Mouse (Mus musculus) stomach, postnatal 0 days (tissue): ENCODE measurements around the gene Bach1. TPM values are rescaled to one million over a fixed set of nuclear protein-coding genes. Genes with fewer than 3 reads are reported as not detected.

Experiments used
- ATAC-seq: fragments of 200-750 bp; cut with Nextera tagmentation; 2 replicates; pipeline ENCODE4 v1.8.0; 2017; ENCODE audit not compliant: low FRiP score, low TSS enrichment
- DNase-seq: peaks from one replicate; pipeline ENCODE4 v3.0.0-alpha.2; 2016; ENCODE audit warnings: low spot score
- H3K27ac ChIP-seq: fragments of 300-500 bp; sonication (generic); replicated peaks from 2 replicates; pipeline ENCODE4 v1.5.1; 2014; ENCODE audit warnings: mild to moderate bottlenecking, control low read depth
- H3K27me3 ChIP-seq: fragments of 300-500 bp; sonication (generic); 2 replicates; pipeline ENCODE4 v1.6.1; 2014; ENCODE audit warnings: low read length; ENCODE audit not compliant: control insufficient read depth, insufficient read depth
- H3K36me3 ChIP-seq: fragments of 300-500 bp; sonication (generic); 2 replicates; pipeline ENCODE4 v1.6.1; 2014; ENCODE audit warnings: low read length, mixed read lengths; ENCODE audit not compliant: control insufficient read depth, insufficient read depth
- H3K4me1 ChIP-seq: fragments of 300-500 bp; sonication (generic); replicated peaks from 2 replicates; pipeline ENCODE4 v1.6.1; 2014; ENCODE audit warnings: antibody characterized with exemption; ENCODE audit not compliant: control insufficient read depth, insufficient read depth
- H3K4me2 ChIP-seq: fragments of 300-500 bp; sonication (generic); replicated peaks from 2 replicates; pipeline ENCODE4 v1.6.1; 2014; ENCODE audit warnings: low read depth, mild to moderate bottlenecking, control low read depth, moderate library complexity
- H3K4me3 ChIP-seq: fragments of 300-500 bp; sonication (generic); 2 replicates; pipeline ENCODE4 v1.5.1; 2014; ENCODE audit warnings: low read depth, low read length, control low read depth
- H3K9ac ChIP-seq: fragments of 300-500 bp; sonication (generic); 2 replicates; pipeline ENCODE4 v1.6.1; 2014; ENCODE audit warnings: mild to moderate bottlenecking, low read length, control low read depth, mixed read lengths
- H3K9me3 ChIP-seq: fragments of 300-500 bp; sonication (generic); 2 replicates; pipeline ENCODE4 v1.6.1; 2016; ENCODE audit warnings: low read length; ENCODE audit not compliant: control insufficient read depth
- CTCF ChIP-seq: IDR thresholded peaks from 2 replicates; pipeline ENCODE4 v1.5.1; 2016; ENCODE audit warnings: antibody characterized with exemption, low read depth, mild to moderate bottlenecking, moderate library complexity
- EP300 ChIP-seq: optimal IDR thresholded peaks from 2 replicates; pipeline ENCODE3; 2016; ENCODE audit warnings: antibody characterized with exemption
- WGBS: fragments of 180-500 bp; shearing (Covaris S2); extraction: QIAGEN DNeasy Blood & Tissue Kit; methylation state at CpG from one replicate; pipeline ENCODE4 v1.1.7; 2014; 5-methylcytosine and 5-hydroxymethylcytosine counted together
- polyA plus RNA-seq: library from polyadenylated mRNA; unstranded; fragments of >200 nt; fragmentation: Nextera tagmentation; extraction: Ambion mirVana; gene quantifications from 2 replicates; pipeline ENCODE4 v1.2.1, GENCODE M21; 2015

Gene Bach1
- polyA plus RNA-seq, 1 experiment from 2014 or later, result 5.3 TPM

DNA sequence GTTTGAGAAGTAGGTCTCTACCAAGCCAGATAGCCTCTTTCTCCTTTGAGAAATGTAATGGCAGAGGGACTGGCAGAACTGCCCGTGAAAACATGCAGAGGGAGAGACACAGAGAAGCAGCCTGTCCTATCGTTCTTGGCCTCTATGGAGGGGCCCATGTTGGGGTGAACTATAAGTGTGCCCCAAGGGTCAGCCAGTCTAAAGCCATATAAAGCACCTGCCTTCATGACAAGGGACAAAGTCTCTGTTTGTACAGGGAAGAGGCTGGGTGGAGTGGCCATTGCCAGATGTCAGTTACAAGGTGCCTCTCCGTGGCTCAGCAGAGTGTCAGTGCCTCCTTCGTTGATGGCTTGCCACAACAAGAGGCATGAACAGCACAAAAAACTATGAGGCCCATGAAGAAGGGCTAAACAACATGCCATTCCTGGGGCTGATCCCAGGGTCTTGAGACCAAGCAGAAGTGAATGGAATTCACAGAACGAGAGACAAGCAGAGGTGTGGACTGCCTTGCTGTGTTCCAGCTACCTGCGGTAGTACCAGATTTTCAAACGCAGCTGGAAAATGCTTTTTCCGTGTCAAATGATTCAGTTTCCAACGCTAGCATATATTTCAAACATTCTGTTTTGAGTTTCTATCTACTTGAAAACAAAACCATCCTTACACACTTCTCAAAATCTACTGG, 42.4 kb downstream of the Bach1 start:
- Histone ChIP-seq H3K4me3 (no peak overlapping the region), H3K9me3 (no peaks in the 10 kb centered on the region), H3K9ac (no peak overlapping the region), H3K27me3 (no peaks in the 10 kb centered on the region), H3K4me2 (no peak overlapping the region), H3K36me3 (no peaks in the 10 kb centered on the region), H3K4me1 (no peaks in the 10 kb centered on the region), H3K27ac (no peak overlapping the region)
- WGBS, result 80% methylated on average over 9 of the region's 9 CpGs
- DNase-seq (no peak), ATAC-seq (no peak)
- TF ChIP-seq CTCF (no peak), EP300 (no peak)

DNA sequence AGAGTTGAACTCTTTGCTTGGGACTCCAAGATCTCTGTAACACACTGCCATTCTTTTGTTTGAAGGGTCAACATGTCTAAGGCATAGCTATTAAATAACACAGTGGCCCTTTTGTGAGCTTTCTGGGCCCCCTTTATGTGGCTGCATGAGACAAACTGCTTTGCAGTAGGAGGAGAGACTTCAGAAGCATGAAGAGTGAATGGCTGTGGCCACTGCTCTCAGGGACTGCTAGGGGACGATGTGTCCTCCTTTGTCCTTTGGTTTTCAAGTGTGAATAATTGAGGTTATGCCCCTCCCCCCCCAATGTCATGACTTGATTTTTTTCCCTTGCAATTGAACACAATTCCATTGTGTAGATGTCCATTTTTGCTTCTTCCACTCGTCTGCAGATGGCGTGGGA, 44.9 kb downstream of the Bach1 start:
- Histone ChIP-seq H3K9me3 (no peaks in the 10 kb centered on the region), H3K27ac (no peak overlapping the region), H3K9ac (no peak overlapping the region), H3K4me1 (no peaks in the 10 kb centered on the region), H3K4me2 (no peak overlapping the region), H3K4me3 (no peak overlapping the region), H3K27me3 (no peaks in the 10 kb centered on the region), H3K36me3 (no peaks in the 10 kb centered on the region)
- TF ChIP-seq EP300, result no peak
- TF ChIP-seq CTCF, result no peak
- no peak for DNase-seq
- WGBS, result 77% methylated on average over 3 of the region's 3 CpGs
- ATAC-seq, result no peak

- Histone ChIP-seq H3K27me3 (no peaks in the 10 kb centered on the region), H3K4me2 (no peak overlapping the region), H3K27ac (no peak overlapping the region), H3K9ac (no peak overlapping the region), H3K4me1 (no peaks in the 10 kb centered on the region), H3K9me3 (no peaks in the 10 kb centered on the region), H3K4me3 (no peak overlapping the region), H3K36me3 (no peaks in the 10 kb centered on the region)
- ATAC-seq (no peak), DNase-seq (no peak)
- no peak for TF ChIP-seq CTCF
- no peak for TF ChIP-seq EP300
- WGBS, result 88% methylated on average over 2 of the region's 2 CpGs
Observed at GRCm38 (mm10) chr16:87744338-87744737, 45.6 kb downstream of the Bach1 start.

DNA sequence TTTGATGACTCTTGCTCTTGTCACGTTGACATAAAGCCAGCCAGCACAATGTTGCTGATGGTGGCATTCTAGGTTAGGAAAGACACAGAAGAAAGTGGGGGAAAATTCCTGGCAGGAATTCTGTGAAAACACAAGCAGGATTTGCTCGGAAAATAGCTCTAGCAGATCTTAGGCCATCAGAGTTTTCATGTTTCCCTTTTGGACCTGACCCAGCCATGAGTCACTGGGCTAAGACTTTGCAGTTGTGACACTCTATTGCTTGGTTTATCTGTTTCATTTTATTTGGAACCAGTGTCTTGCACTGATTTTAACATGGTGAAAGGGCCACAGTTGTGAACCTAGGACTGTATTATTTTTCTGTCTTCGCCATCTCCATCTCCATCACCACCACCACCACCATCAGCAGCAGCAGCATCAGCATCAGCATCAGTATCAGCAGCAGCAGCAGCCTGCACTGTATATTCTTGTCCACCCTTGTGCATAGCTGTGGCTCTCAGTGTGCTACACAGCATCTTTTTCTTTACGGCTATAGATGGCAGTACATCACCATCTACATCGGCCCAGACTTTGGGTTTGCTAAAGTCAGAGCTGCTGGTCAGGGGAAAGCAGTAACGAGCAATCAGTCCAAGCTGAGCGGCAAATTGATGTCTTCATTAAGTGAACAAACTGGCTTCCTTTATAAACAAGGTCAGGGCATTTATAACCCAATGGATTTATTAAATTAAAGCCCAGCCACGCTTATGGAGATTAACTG, 46.6 kb downstream of the Bach1 start:
- ATAC-seq, result no peak
- Histone ChIP-seq H3K9me3 (no peaks in the 10 kb centered on the region), H3K4me1 (no peaks in the 10 kb centered on the region), H3K4me2 (no peak overlapping the region), H3K36me3 (no peaks in the 10 kb centered on the region), H3K27ac (no peak overlapping the region), H3K27me3 (no peaks in the 10 kb centered on the region), H3K9ac (no peak overlapping the region), H3K4me3 (no peak overlapping the region)
- DNase-seq, result no peak
- TF ChIP-seq EP300 (no peak), CTCF (peak; percentile 4; the same call in 1 of the 2 replicates)
- WGBS, result 70% methylated on average over 8 of the region's 8 CpGs

- H3K36me3 ChIP-seq, result no peaks in the 10 kb centered on the region
- DNase-seq (peak; percentile 86), ATAC-seq (peak; percentile 64; the same call in 1 of the 2 replicates)
- no peaks in the 10 kb centered on the region for H3K9me3 ChIP-seq
- 18% methylated on average over 5 of the region's 5 CpGs for WGBS
- no peaks in the 10 kb centered on the region for H3K4me1 ChIP-seq
- no peak overlapping the region for H3K27ac ChIP-seq
- TF ChIP-seq EP300 (no peak), CTCF (peak; percentile 99)
- no peak overlapping the region for H3K9ac ChIP-seq
- no peaks in the 10 kb centered on the region for H3K27me3 ChIP-seq
- no peak overlapping the region for H3K4me2 ChIP-seq
- no peak overlapping the region for H3K4me3 ChIP-seq
Observed at GRCm38 (mm10) chr16:87746728-87747127, 48.0 kb downstream of the Bach1 start.

- no peak for TF ChIP-seq CTCF
- no peak overlapping the region for H3K27ac ChIP-seq
- H3K9ac ChIP-seq, result no peak overlapping the region
- no peaks in the 10 kb centered on the region for H3K9me3 ChIP-seq
- ATAC-seq, result no peak
- no peaks in the 10 kb centered on the region for H3K27me3 ChIP-seq
- H3K4me3 ChIP-seq, result no peak overlapping the region
- no peaks in the 10 kb centered on the region for H3K36me3 ChIP-seq
- H3K4me1 ChIP-seq, result no peaks in the 10 kb centered on the region
- H3K4me2 ChIP-seq, result no peak overlapping the region
- no peak for DNase-seq
- 86% methylated on average over 13 of the region's 13 CpGs for WGBS
Observed at GRCm38 (mm10) chr16:87751243-87751642, 52.5 kb downstream of the Bach1 start.
